Mouse (Mus musculus) heart, adult 2 months (tissue): Measurements from ENCODE around the gene Shq1. TPM values are rescaled to one million over a fixed set of nuclear protein-coding genes. Genes with fewer than 3 reads are reported as not detected.

ENCODE experiments used
- DNase-seq, 2 experiments: peaks; one replicate each; pipeline ENCODE4 v3.0.0; 2021
- H3K27ac ChIP-seq: fragments of 200-600 bp; 2 replicates; pipeline ENCODE4 v1.8.1; 2022
- H3K27me3 ChIP-seq: fragments of 200-500 bp; 2 replicates; pipeline ENCODE4 v1.6.1; 2012; ENCODE audit warnings: mild to moderate bottlenecking, low read length, inconsistent platforms, mixed read lengths; ENCODE audit not compliant: control insufficient read depth, insufficient read depth
- H3K36me3 ChIP-seq: fragments of 200-500 bp; 2 replicates; pipeline ENCODE4 v1.6.1; 2012; ENCODE audit warnings: low read length, inconsistent platforms; ENCODE audit not compliant: control insufficient read depth, insufficient read depth
- H3K4me1 ChIP-seq: fragments of 200-500 bp; 2 replicates; pipeline ENCODE4 v1.6.1; 2011; ENCODE audit warnings: low read length; ENCODE audit not compliant: control insufficient read depth, insufficient read depth
- H3K4me3 ChIP-seq: fragments of 200-600 bp; 2 replicates; pipeline ENCODE4 v1.8.1; 2022
- H3K79me2 ChIP-seq: fragments of 200-500 bp; replicated peaks from 2 replicates; pipeline ENCODE4 v1.6.1; 2012; ENCODE audit warnings: mild to moderate bottlenecking, inconsistent platforms, low read length, moderate library complexity, mixed read lengths; ENCODE audit not compliant: control insufficient read depth, insufficient read depth
- H3K9ac ChIP-seq: fragments of 200-500 bp; 2 replicates; pipeline ENCODE4 v1.6.1; 2012; ENCODE audit warnings: low read depth, mild to moderate bottlenecking, control low read depth, inconsistent platforms, low read length, mixed read lengths
- CTCF ChIP-seq: fragments of 200-600 bp; IDR thresholded peaks from 2 replicates; pipeline ENCODE4 v1.8.1; 2022; ENCODE audit warnings: antibody characterized with exemption, mild to moderate bottlenecking, moderate library complexity
- EP300 ChIP-seq: fragments of 200-500 bp; IDR thresholded peaks from 2 replicates; pipeline ENCODE4 v1.6.1; 2011; ENCODE audit warnings: low read depth, low read length, control low read depth; ENCODE audit not compliant: insufficient read depth
- POLR2A ChIP-seq: fragments of 200-500 bp; IDR thresholded peaks from 2 replicates; pipeline ENCODE4 v1.6.1; 2011; ENCODE audit warnings: mild to moderate bottlenecking, low read depth, low read length, control low read depth; ENCODE audit not compliant: insufficient read depth
- WGBS: fragments of 180-500 bp; shearing (Covaris S2); methylation state at CpG from one replicate; pipeline ENCODE4 v1.1.7; 2018; 5-methylcytosine and 5-hydroxymethylcytosine counted together
- intact Hi-C: fragments of 180-260 bp; cut with DNase I; formaldehyde crosslinking; loops from one replicate; pipeline ENCODE4 v1.15.1; 2025
- polyA plus RNA-seq: library from polyadenylated mRNA; depleted of rRNA; stranded (reverse); fragments of >200 nt; gene quantifications from 2 replicates; pipeline ENCODE4 v1.2.3, GENCODE M21; 2012
- total RNA-seq, 2 experiments: library from RNA; stranded (reverse); gene quantifications; 2 replicates each; pipeline ENCODE4 v1.2.3; 2021

Gene Shq1
- total and polyA plus RNA-seq, 3 experiments = 2.0 to 3.6 (median 3.3) TPM

DNA sequence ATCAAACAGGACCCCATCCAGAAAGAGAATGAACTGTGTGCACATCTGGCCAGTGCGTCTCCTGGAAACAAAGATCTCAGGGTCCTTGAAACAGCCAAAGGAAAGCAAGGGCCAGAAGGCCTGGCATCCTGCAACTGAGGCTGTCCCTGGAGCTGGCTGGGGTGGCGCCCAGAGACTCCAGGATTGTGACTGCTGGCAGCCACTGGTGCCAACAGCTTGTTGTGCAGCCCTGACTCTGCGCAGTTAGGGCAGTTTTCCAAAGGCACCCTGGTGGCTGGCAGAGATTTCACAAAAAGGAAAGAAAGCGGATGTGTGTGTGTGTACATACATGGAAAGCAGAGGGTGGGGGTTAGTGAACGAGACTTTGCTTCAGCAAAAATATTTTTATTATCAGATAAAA is 10.6 kb downstream of the Shq1 start:
- intact Hi-C loops = no loop called here
- H3K4me3 ChIP-seq = no peak overlapping the region

DNA sequence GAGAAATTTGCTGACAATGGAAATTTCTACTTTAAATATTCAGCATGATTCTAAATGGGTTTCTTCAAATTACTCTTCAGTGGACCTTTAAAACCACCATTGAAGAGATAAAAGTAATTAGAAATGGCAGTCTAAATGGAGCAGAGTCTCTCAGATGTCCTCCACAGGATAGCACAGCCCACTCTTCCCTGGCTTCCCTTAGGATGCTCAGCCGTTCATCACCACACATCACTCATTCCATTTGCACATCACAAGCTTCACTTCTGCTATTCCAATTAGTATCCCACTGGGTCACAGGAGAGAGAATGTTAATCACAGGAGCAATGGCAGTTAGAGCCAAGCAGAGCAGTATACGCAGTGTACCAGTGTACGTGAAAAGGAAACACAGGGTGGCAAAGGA is 18.4 kb downstream of the Shq1 start:
- intact Hi-C loops = no loop called here
- DNase-seq = no peak
- no peaks in the 10 kb centered on the region for H3K36me3 ChIP-seq
- H3K4me3 ChIP-seq = no peak overlapping the region
- no peaks in the 10 kb centered on the region for H3K4me1 ChIP-seq
- H3K27me3 ChIP-seq = no peaks in the 10 kb centered on the region
- TF ChIP-seq POLR2A (no peak), EP300 (no peak), CTCF (no peak)
- no peaks in the 10 kb centered on the region for H3K79me2 ChIP-seq
- no peak overlapping the region for H3K9ac ChIP-seq
- WGBS = 90% methylated on average over 3 of the region's 3 CpGs
- no peak overlapping the region for H3K27ac ChIP-seq

More for the DNA sequence above, 10.6 kb downstream of the Shq1 start:
- TF ChIP-seq CTCF (peak; percentile 55), EP300 (no peak), POLR2A (no peak)
- 39% methylated on average over 5 of the region's 5 CpGs for WGBS
- no peaks in the 10 kb centered on the region for H3K36me3 ChIP-seq
- peak; percentile 53 to 80 for DNase-seq
- H3K79me2 ChIP-seq = no peaks in the 10 kb centered on the region
- no peak overlapping the region for H3K27ac ChIP-seq
- H3K9ac ChIP-seq = no peak overlapping the region
- H3K4me1 ChIP-seq = peaks cover 1% of the 10 kb centered on the region; the same call in 1 of the 2 replicates
- H3K27me3 ChIP-seq = no peaks in the 10 kb centered on the region

DNA sequence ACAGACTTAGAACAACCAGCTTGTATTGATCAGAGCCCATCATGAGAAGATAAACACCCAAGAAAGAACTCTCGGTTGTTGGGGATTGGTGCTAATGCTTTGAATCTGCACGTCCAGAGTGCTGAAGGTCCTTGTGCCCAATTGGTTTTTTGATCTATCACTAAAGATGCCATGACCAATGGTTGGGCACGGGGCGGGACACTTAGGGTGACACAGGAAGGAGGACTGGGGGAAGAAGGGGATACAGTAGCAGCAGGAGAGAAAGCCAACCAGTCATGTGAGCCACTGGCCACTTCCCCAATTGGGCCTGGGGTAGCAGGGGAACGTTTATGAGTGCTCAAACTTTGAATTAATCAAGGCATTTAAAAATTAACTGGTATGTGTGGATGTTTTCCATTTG is 23.8 kb downstream of the Shq1 start:
- peaks cover 5% of the 10 kb centered on the region for H3K4me1 ChIP-seq
- H3K27me3 ChIP-seq = no peaks in the 10 kb centered on the region
- intact Hi-C loops = loop anchor here (2.0 kb wide), 1 partner anchor 842 kb away; no protein-coding TSS in a partner anchor
- H3K27ac ChIP-seq = no peak overlapping the region
- H3K4me3 ChIP-seq = no peak overlapping the region
- TF ChIP-seq EP300 (no peak), POLR2A (no peak), CTCF (no peak)
- WGBS = 77% methylated on average over 5 of the region's 5 CpGs
- DNase-seq = no peak
- H3K36me3 ChIP-seq = no peaks in the 10 kb centered on the region
- no peak overlapping the region for H3K9ac ChIP-seq
- no peaks in the 10 kb centered on the region for H3K79me2 ChIP-seq

GRCm38 (mm10) chr6:100645469-100646201 is 25.3 kb downstream of the Shq1 start:
- H3K4me3 ChIP-seq = no peak overlapping the region
- peak; percentile 45 to 49 for DNase-seq
- no peaks in the 10 kb centered on the region for H3K79me2 ChIP-seq
- intact Hi-C loops = loop anchor here (2.0 kb wide), 2 partner anchors 35 to 841 kb away; no protein-coding TSS in a partner anchor
- H3K27me3 ChIP-seq = no peaks in the 10 kb centered on the region
- H3K27ac ChIP-seq = peak overlapping the region; percentile 33
- WGBS = 48% methylated on average over 11 of the region's 11 CpGs
- peak overlapping the region; percentile 6; the same call in 1 of the 2 replicates for H3K9ac ChIP-seq
- H3K4me1 ChIP-seq = peaks cover 5% of the 10 kb centered on the region
- no peaks in the 10 kb centered on the region for H3K36me3 ChIP-seq
- TF ChIP-seq EP300 (0 out of 2 replicates have a peak, but pooled peaks have one; percentile 36), CTCF (peak; percentile 77), POLR2A (no peak)

- Histone ChIP-seq H3K36me3 (no peaks in the 10 kb centered on the region), H3K79me2 (no peaks in the 10 kb centered on the region), H3K9ac (no peak overlapping the region), H3K4me1 (peaks cover 5% of the 10 kb centered on the region), H3K4me3 (no peak overlapping the region), H3K27me3 (no peaks in the 10 kb centered on the region), H3K27ac (no peak overlapping the region)
- no peak for TF ChIP-seq POLR2A
- no peak for TF ChIP-seq CTCF
- TF ChIP-seq EP300 = no peak
- intact Hi-C loops = loop anchor here (2.0 kb wide), 1 partner anchor 34 kb away; no protein-coding TSS in a partner anchor
- 68% methylated on average over 15 of the region's 15 CpGs for WGBS
- peak in 1 of 2 experiments; percentile 17 for DNase-seq
Observed at GRCm38 (mm10) chr6:100644631-100645030, 26.3 kb downstream of the Shq1 start.

- H3K27me3 ChIP-seq = no peaks in the 10 kb centered on the region
- no peak overlapping the region for H3K9ac ChIP-seq
- TF ChIP-seq POLR2A = no peak
- no peak for TF ChIP-seq CTCF
- no peak for TF ChIP-seq EP300
- no peak overlapping the region for H3K27ac ChIP-seq
- H3K4me3 ChIP-seq = no peak overlapping the region
- intact Hi-C loops = no loop called here
- WGBS = 67% methylated on average over 2 of the region's 2 CpGs
- no peak for DNase-seq
- no peaks in the 10 kb centered on the region for H3K36me3 ChIP-seq
- H3K79me2 ChIP-seq = no peaks in the 10 kb centered on the region
- peaks cover 5% of the 10 kb centered on the region for H3K4me1 ChIP-seq
Observed at GRCm38 (mm10) chr6:100642786-100643185, 28.2 kb downstream of the Shq1 start.
